Mouse (Mus musculus) bone marrow, adult 2 months (tissue): ENCODE measurements at regions not wholly inside any gene's neighbourhood (a gene's known extent, or its start where the extent isn't known, plus 50 kb on each side); places are given as distances from the start of the nearest gene placed in this dataset.

Source experiments
- CTCF ChIP-seq: fragments of 200-500 bp; IDR thresholded peaks from 2 replicates; pipeline ENCODE4 v1.5.1; 2011; ENCODE audit warnings: low read length, control low read depth; ENCODE audit not compliant: control insufficient read depth, insufficient read depth
- POLR2A ChIP-seq: fragments of 200-500 bp; IDR thresholded peaks from 2 replicates; pipeline ENCODE4 v1.6.1; 2011; ENCODE audit warnings: low read depth, mild to moderate bottlenecking, control low read depth, low read length, borderline replicate concordance; ENCODE audit not compliant: control insufficient read depth

DNA sequence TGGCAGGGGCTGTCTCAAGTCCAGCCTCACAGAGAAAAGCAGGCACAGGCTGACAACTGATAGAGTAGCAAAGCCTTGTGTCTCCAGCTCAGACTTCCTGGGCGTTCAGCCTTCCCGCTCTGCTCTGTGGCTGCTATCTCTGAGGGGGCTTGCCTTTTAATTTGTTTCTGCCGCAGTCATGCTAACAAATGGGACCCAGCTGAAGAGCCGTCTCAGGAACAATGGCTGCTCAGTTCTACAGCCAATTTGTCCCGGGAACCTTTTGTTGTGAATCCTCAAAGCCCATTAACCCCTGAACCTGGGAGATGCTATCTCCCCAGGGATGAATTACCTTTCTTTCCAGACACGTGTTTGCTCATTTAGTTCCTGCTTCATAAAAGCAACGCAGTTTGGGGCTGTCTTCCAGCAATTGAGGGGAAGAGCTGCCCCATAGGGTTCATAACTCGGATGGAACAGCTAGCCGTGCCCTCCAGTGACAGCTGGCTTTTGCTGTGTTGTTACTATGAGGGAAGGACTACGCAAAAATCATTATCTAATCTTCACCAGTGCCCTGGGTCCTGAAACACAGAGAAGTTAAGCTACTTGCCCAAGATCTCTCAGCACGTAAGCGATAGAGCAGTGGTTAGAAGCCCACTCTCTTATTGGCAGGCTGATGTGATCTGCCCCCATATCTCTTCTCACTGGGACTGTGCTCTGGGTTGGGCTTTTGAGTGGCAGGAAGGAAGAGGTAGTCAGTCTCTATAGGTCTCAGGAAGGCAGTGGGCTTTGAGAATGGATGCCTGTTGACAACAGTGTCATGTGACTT is 240.9 kb downstream of the Rybp start:
- TF ChIP-seq CTCF (no peak), POLR2A (no peak)
